Mouse (Mus musculus) macrophage (primary cell): ENCODE measurements around the gene Amh. TPM values are rescaled to one million over a fixed set of nuclear protein-coding genes. Genes with fewer than 3 reads are reported as not detected.
"Not testable (repeated sequence)": the region's sequence is repeated elsewhere in the genome, so short reads cannot be mapped to it uniquely, and the experiment has no call there.

Experiments
- H3K27ac ChIP-seq: fragments of 350-480 bp; formaldehyde crosslinking; 2 replicates; pipeline ENCODE4 v1.9.0; 2021
- H3K36me3 ChIP-seq: fragments of 350-480 bp; formaldehyde crosslinking; 2 replicates; pipeline ENCODE4 v1.9.0; 2021; ENCODE audit errors: inconsistent target
- H3K4me3 ChIP-seq: fragments of 350-480 bp; formaldehyde crosslinking; 2 replicates; pipeline ENCODE4 v1.9.0; 2021; ENCODE audit errors: inconsistent target
- H3K79me2 ChIP-seq: fragments of 350-480 bp; formaldehyde crosslinking; 2 replicates; pipeline ENCODE4 v1.9.0; 2021; ENCODE audit errors: inconsistent target
- WGBS: methylation state at CpG from one replicate; pipeline ENCODE4 v1.1.7; 2026; ENCODE audit warnings: inconsistent platforms; ENCODE audit not compliant: missing documents; 5-methylcytosine and 5-hydroxymethylcytosine counted together
- polyA plus RNA-seq: library from polyadenylated mRNA; stranded (reverse); fragments of 250-400 nt; gene quantifications from 3 replicates; pipeline ENCODE4 v1.2.4, GENCODE M21; 2018; ENCODE audit warnings: inconsistent platforms

Amh gene
- polyA plus RNA-seq, 1 experiment from 2014 or later: not detected

DNA sequence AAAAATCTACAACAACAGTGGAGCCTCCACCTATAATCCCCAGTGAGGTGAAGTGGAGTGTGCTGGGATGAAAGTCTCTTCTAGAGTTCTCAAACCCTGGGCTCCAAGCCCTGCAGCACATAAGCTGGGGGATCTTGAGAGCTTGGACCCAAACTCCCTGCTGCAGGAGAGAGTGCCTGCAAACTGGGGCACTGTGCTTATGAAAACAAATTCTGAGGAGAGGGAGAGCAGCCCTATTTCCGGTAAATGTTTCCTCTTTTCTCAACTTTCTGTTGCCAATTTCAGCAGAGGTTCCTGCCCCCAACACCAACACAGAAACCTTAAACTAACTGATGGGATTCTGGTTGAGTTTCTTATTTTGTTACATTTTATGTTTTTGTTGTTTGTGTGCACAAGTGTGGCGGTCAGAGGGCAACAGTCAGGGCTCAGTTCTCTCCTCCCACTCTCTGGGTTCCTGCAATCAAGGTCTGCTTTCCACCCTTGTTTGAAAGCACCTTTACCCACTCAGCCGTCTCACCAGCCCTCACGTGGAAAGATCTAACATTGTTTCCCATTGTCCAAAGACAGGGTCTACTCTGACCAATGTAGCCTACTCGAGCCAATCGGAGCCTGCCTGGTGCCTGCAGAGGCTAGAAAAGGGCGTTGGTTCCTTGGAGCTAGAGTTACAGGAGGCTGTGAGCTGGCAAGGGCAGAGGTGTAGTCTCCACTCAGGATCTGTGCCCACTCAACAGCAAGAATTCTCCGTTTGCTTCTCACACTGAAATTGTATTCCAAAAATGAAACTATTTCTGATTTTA lies 19.0 kb downstream of the Amh start:
- Histone ChIP-seq H3K27ac (peak overlapping the region; percentile 80), H3K79me2 (peaks cover 19% of the 10 kb centered on the region), H3K36me3 (no peaks in the 10 kb centered on the region; the same call in 1 of the 2 replicates), H3K4me3 (no peak overlapping the region)
- WGBS: 2% methylated on average over 8 of the region's 8 CpGs

GRCm38 (mm10) chr10:80824827-80825226 lies 19.8 kb downstream of the Amh start:
- Histone ChIP-seq H3K36me3 (peaks cover 8% of the 10 kb centered on the region), H3K4me3 (no peak overlapping the region), H3K79me2 (peaks cover 19% of the 10 kb centered on the region), H3K27ac (peak overlapping the region; percentile 80)
- 18% methylated on average over 2 of the region's 2 CpGs for WGBS

DNA sequence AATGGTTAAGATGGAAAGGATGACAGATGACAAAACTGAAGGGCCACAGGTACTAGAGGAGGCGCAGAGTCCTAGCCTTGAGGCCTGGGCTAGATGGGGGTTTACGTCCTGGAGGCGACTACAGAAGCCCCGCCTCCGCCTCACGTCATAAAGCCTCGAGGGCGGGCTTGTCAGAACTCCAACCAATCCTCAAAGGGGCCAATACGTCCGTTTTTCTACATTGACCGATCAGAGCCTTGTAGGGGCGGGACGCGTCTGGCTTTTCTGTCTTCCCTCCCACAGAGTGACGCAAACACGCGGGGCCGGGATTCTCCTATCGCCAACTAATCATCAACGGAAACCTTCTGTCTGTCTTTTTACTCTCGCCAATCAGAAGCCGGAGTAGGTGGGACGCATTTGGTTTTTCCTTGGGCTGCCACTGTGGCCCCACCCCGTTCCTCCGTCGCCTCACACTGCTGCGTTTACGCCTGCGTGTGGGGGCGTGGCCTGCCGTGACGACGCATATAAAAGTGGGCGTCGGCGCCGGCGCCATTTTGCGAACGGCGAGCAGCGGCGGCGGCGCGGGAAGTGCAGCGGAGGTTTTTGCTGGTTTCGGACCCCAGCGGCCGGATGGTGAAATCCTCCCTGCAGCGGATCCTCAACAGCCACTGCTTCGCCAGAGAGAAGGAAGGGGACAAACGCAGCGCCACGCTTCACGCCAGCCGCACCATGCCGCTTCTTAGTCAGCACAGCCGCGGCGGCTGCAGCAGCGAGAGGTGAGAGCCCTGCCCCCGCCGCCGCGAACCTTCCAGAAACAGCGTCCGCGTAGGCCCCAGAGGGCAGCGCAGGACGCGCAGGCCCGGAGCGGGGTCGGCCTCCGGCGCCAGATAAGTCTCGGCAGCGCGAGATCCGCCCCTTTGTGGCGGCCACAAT lies 21.4 kb downstream of the Amh start, which contains the start of gene Oaz1:
Gene Oaz1 (plus strand): TSS at position 506 of the 912 bp plus-strand sequence.
- H3K4me3 ChIP-seq: peak within 1 kb of the TSS; percentile 73
- peak within 1 kb of the TSS; percentile 50 for H3K27ac ChIP-seq
- peaks cover 10% of the 10 kb centered on the region for H3K36me3 ChIP-seq
- H3K79me2 ChIP-seq: peaks cover 19% of the 10 kb centered on the region
- under 1% methylated on average over 65 of the region's 82 CpGs for WGBS

DNA sequence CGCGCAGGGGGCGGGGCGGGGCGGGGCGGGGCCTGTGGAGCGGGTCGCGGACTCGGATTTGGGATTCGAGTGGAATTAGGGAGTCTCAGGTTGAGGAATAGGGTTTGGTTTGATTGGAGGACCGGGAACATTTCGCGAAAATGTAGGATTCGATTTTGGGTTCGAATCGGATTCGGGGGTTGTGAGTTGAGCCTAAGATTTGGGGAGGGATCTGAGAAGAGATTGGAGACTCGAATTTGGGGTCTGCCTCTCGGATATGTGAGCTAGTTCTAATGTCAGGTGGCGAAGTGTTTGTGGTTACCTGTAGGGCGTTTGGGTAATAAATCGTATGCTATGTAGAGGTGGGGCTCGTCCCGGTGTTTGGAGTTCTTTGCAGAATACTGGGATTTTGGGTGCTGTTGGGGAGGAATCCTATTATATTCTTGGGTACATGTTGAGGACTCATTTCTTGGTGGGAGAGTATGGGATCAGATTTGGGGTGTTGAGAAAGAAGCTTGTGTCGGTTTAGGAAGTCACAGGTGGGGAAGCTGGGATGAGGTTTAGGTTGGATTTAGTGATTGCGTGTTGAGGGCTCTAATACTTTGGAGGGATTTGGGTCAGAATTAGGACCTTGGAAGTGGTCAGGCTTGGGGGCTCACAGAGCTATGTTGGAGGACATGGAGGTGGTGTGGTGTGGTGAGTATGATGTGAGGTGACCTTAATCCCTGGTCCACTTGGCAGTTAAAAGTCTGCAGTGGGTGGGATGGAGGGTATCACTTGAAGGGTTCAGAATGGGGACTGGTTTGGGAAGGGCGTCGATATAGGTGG lies 22.2 kb downstream of the Amh start:
- Histone ChIP-seq H3K27ac (peak overlapping the region; percentile 4; the same call in 1 of the 2 replicates), H3K36me3 (peaks cover 10% of the 10 kb centered on the region)
- 3% methylated on average over 24 of the region's 29 CpGs for WGBS

GRCm38 (mm10) chr10:80827870-80828420 lies 22.9 kb downstream of the Amh start:
- Histone ChIP-seq H3K79me2 (peaks cover 19% of the 10 kb centered on the region), H3K36me3 (peaks cover 10% of the 10 kb centered on the region), H3K27ac (no peak overlapping the region), H3K4me3 (peak overlapping the region; percentile 73)
- WGBS: 45% methylated on average over 6 of the region's 10 CpGs

More for the DNA sequence above, 22.2 kb downstream of the Amh start:
- peak overlapping the region; percentile 73 for H3K4me3 ChIP-seq
- peaks cover 19% of the 10 kb centered on the region for H3K79me2 ChIP-seq

DNA sequence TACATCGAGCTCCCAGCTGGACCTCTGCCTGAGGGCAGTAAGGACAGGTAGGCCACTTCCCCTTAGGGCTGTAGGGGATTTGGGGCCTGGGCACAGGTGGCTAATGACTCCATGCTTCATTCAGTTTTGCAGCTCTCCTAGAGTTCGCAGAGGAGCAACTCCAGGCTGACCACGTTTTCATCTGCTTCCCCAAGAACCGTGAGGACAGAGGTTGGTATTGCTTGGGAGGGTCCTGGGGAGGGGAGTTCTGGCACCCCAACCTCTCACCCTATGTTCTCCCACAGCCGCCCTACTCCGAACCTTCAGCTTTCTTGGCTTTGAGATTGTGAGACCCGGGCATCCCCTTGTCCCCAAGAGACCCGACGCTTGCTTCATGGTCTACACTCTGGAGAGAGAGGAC lies 23.5 kb downstream of the Amh start:
- 85% methylated on average over 3 of the region's 9 CpGs for WGBS
- peaks cover 19% of the 10 kb centered on the region for H3K79me2 ChIP-seq
- H3K27ac ChIP-seq, H3K4me3 ChIP-seq: not testable (repeated sequence)
- peaks cover 10% of the 10 kb centered on the region for H3K36me3 ChIP-seq

GRCm38 (mm10) chr10:80829359-80830278 lies 24.6 kb downstream of the Amh start:
- no peak overlapping the region for H3K4me3 ChIP-seq
- peaks cover 19% of the 10 kb centered on the region for H3K79me2 ChIP-seq
- WGBS: 27% methylated on average over 1 of the region's 1 CpGs
- no peak overlapping the region for H3K27ac ChIP-seq
- peaks cover 10% of the 10 kb centered on the region for H3K36me3 ChIP-seq

GRCm38 (mm10) chr10:80831136-80831535 lies 26.1 kb downstream of the Amh start:
- Histone ChIP-seq H3K36me3 (peaks cover 10% of the 10 kb centered on the region), H3K79me2 (peaks cover 19% of the 10 kb centered on the region), H3K4me3 (no peak overlapping the region), H3K27ac (no peak overlapping the region)
- WGBS: 27% methylated on average over 9 of the region's 9 CpGs

DNA sequence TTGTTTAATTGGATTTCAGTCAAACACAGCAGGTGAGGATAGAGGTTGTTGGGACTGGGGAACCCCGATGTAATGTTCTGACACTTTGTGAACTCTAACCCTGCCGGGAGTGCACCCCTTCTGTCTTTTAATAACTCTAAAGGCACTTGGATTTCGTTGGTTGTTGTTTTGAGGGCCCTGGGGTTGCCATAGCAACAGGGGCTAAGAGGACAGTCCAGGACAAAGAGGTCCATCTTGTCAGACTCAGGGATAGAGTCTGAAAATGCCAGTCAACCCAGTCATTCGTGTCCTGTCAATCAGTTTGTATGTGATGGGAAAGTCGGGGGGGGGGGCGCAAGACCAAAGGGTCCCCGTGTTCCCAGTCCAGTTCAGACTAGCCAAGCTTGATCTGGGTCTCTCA lies 27.8 kb downstream of the Amh start:
- H3K36me3 ChIP-seq: peaks cover 10% of the 10 kb centered on the region
- H3K27ac ChIP-seq: no peak overlapping the region
- H3K79me2 ChIP-seq: peaks cover 10% of the 10 kb centered on the region
- H3K4me3 ChIP-seq: no peak overlapping the region
- 77% methylated on average over 7 of the region's 7 CpGs for WGBS

DNA sequence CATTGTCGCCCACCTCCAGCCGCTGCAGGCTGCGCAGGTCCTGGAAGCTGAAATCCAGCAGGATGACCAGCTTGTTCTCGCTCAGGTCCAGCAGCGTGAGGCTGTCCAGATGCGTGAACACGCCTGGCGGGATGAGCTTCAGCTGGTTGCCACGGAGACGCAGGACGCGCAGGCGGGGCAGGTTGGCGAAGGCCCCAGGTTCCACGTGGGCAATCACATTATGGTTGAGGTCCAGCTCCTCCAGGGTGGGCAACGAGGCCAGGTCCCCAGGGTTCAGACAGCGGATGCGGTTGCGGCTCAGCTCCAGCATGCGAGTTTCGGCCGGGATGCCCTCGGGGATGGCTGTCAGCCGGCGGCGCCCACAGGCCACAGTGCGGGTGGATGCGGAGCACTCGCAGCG lies 30.6 kb downstream of the Amh start:
- Histone ChIP-seq H3K4me3 (no peak overlapping the region), H3K79me2 (no peaks in the 10 kb centered on the region), H3K27ac (no peak overlapping the region), H3K36me3 (no peaks in the 10 kb centered on the region)
- 75% methylated on average over 29 of the region's 30 CpGs for WGBS

DNA sequence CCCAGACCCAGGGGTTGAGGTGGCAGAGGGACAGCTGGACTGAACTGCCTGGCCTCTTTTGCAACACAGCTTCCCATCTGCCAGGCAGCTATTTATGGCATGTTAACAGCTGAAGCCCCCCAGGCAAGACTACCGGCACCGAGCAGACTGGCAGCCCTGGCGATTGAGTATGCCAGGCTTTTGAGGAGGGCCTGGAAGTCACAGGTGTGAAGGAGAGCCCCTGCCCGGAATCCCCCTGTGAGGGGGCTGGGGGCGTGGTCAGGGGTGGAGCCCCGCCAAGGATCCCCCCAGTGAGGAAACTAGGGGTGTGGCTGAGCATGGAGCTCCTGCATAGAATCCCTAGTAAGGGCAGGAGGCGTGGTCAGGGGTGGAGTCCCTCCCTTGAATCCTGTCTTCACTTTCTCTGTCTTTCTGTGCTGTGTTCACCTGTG lies 31.9 kb downstream of the Amh start:
- Histone ChIP-seq H3K79me2 (no peaks in the 10 kb centered on the region), H3K27ac (no peak overlapping the region), H3K4me3 (no peak overlapping the region), H3K36me3 (no peaks in the 10 kb centered on the region)
- 45% methylated on average over 7 of the region's 7 CpGs for WGBS

- no peaks in the 10 kb centered on the region for H3K79me2 ChIP-seq
- H3K36me3 ChIP-seq: no peaks in the 10 kb centered on the region
- no peak overlapping the region for H3K27ac ChIP-seq
- 89% methylated on average over 2 of the region's 2 CpGs for WGBS
- H3K4me3 ChIP-seq: no peak overlapping the region
Observed at GRCm38 (mm10) chr10:80837827-80838226, 32.8 kb downstream of the Amh start.

DNA sequence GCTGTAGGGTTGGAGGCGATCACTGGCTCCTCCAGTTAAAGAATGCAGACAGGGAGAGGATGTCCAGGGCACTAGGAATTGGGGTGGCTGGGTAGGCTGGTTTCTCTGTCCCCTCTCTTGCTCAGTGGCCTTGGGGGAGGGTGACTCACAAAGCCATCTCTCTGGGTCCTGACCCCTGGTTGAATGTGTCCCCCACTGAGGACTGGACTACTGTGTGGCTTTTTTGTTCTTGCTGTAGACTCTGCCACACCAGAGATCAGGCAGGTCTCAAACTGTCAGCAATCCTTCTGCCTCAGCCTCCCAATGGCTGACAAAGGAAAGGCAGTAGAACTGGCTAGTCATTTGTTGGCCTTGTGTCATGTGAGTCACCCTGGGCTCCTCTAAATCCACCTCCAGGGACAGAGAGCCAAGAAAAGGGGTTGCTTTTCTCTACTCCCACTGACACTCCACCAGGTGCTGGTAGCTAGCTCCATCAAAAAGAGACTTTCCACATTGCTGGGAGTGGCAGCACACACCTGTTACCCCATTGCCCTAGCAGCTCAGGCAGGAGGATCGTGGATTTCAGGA lies 33.4 kb downstream of the Amh start:
- 72% methylated on average over 2 of the region's 2 CpGs for WGBS
- Histone ChIP-seq H3K4me3 (no peak overlapping the region), H3K36me3 (no peaks in the 10 kb centered on the region), H3K27ac (no peak overlapping the region), H3K79me2 (no peaks in the 10 kb centered on the region)
